Mouse (Mus musculus): ENCODE results near the gene Syt14.

GRCm38 (mm10) chr1:193011000-193011769 is 24.4 kb downstream of the Syt14 start:
- TF ChIP-seq CTCF (IDR thresholded peaks at IDR 0.05; ENCODE audit: control insufficient read depth, insufficient read depth, insufficient replicate concordance, low read depth, low read length) (no peak), POLR2A (IDR thresholded peaks at IDR 0.05; ENCODE audit: control insufficient read depth, low read depth, low read length) (no peak)

Measured in testis, adult 2 months (tissue).